Mouse (Mus musculus) kidney, adult 2 months (tissue): ENCODE results near the gene Ubap2l. TPM values are rescaled to one million over a fixed set of nuclear protein-coding genes. Genes with fewer than 3 reads are reported as not detected.

ENCODE experiments used
- DNase-seq: peaks from one replicate; pipeline ENCODE4 v3.0.0; 2021
- H3K27ac ChIP-seq: fragments of 200-500 bp; 2 replicates; pipeline ENCODE4 v1.5.1; 2012; ENCODE audit warnings: low read depth, low read length, control low read depth, inconsistent platforms; ENCODE audit not compliant: insufficient read depth
- H3K27me3 ChIP-seq: fragments of 200-500 bp; replicated peaks from 2 replicates; pipeline ENCODE4 v1.6.1; 2012; ENCODE audit warnings: mild to moderate bottlenecking, moderate library complexity, low read length, inconsistent platforms; ENCODE audit not compliant: control insufficient read depth, insufficient read depth
- H3K36me3 ChIP-seq: fragments of 200-500 bp; 2 replicates; pipeline ENCODE4 v1.6.1; 2012; ENCODE audit warnings: mild to moderate bottlenecking, moderate library complexity, low read length, inconsistent platforms; ENCODE audit not compliant: control insufficient read depth, insufficient read depth
- H3K4me1 ChIP-seq: fragments of 200-500 bp; 2 replicates; pipeline ENCODE4 v1.6.1; 2011; ENCODE audit warnings: low read length; ENCODE audit not compliant: control insufficient read depth, insufficient read depth
- H3K4me3 ChIP-seq: fragments of 200-500 bp; 2 replicates; pipeline ENCODE4 v1.5.1; 2011; ENCODE audit warnings: mild to moderate bottlenecking, low read depth, low read length, control low read depth; ENCODE audit not compliant: insufficient read depth
- CTCF ChIP-seq: fragments of 200-500 bp; conservative IDR thresholded peaks from 2 replicates; pipeline ENCODE4 v1.5.1; 2011; ENCODE audit warnings: low read depth, mild to moderate bottlenecking, control low read depth, low read length, moderate library complexity, mixed read lengths; ENCODE audit not compliant: insufficient read depth, insufficient read length
- POLR2A ChIP-seq: fragments of 200-500 bp; IDR thresholded peaks from one replicate; pipeline ENCODE4 v1.6.1; 2011; ENCODE audit warnings: low read depth, low read length, control low read depth
- WGBS: fragments of 180-500 bp; shearing (Covaris S2); methylation state at CpG from one replicate; pipeline ENCODE4 v1.1.7; 2018; 5-methylcytosine and 5-hydroxymethylcytosine counted together
- polyA plus RNA-seq: library from polyadenylated mRNA; depleted of rRNA; stranded (reverse); fragments of >200 nt; gene quantifications from 2 replicates; pipeline ENCODE4 v1.2.3, GENCODE M21; 2012

The Ubap2l gene
- polyA plus RNA-seq, 1 experiment: 108 TPM

DNA sequence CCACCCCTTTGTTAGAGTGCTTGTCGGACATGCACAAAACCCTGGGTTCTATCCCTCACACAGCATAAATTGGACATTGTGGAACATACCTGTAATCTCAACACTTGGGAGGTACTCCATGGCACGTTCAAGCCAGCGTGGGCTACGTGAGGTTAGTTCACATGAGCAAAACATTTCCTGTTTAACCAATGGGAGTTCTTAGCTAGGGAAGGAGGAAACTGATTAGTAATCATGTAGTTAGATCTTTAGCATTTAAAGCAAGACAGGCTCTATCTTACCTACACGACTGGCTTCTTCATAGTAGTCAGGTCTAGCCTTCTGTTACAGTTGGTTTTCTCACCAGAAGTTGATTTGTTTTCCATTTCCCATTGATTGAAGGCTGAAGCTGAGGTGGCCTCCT, 33.6 kb upstream of the Ubap2l start:
- Histone ChIP-seq H3K4me1 (peaks cover 38% of the 10 kb centered on the region), H3K4me3 (no peak overlapping the region), H3K27me3 (no peaks in the 10 kb centered on the region), H3K36me3 (peaks cover 7% of the 10 kb centered on the region), H3K27ac (peak overlapping the region; percentile 36; the same call in 1 of the 2 replicates)
- TF ChIP-seq CTCF (no peak), POLR2A (no peak)
- no peak for DNase-seq
- WGBS: 62% methylated on average over 5 of the region's 5 CpGs

DNA sequence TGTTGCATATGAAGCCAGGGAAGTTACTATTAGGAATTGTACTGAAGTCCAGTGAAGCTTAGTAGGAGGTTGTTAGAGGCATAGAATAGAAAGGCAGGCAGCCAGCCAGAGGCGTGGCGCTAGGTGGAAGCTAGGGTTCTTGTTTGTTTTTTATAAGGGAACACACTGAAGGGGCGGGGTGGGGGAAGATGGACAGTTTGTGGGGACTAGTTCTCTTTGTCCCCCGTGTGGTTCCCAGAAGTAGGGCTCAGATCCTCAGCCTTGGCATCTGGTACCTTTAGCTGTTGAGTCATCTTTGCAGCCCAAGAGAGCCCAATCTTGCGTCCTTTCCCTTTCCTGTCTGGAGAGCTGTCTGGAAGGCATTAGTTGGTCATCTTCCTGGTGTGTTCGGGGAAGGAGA, 32.9 kb upstream of the Ubap2l start:
- peaks cover 5% of the 10 kb centered on the region for H3K36me3 ChIP-seq
- peak; percentile 32 for DNase-seq
- no peaks in the 10 kb centered on the region for H3K27me3 ChIP-seq
- 60% methylated on average over 6 of the region's 6 CpGs for WGBS
- H3K4me1 ChIP-seq: peaks cover 39% of the 10 kb centered on the region
- TF ChIP-seq CTCF: no peak
- TF ChIP-seq POLR2A: no peak
- H3K27ac ChIP-seq: 0 out of 2 replicates have a peak overlapping the region, but pooled peaks have one; percentile 28
- H3K4me3 ChIP-seq: no peak overlapping the region

DNA sequence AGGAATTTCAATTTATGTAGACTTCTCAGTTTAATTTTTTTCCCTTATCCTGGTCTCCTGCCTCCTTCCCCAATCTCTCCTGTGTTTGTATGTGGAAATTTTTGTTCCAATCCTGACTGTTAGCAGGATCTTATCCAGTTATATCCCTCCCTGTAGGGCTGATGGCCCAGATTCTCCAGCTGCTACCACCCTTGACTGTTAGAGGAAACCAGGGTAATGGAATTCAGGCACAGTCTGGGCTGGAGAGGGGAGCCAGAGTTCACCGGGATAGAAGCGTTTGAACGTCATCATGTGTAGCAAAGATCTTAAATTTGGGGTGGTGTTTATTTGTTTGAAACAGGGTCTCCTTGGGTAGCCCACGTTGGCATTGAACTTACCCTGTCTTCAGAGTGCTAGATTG, 32.4 kb upstream of the Ubap2l start:
- DNase-seq: no peak
- Histone ChIP-seq H3K4me3 (no peak overlapping the region), H3K36me3 (peaks cover 3% of the 10 kb centered on the region), H3K27me3 (no peaks in the 10 kb centered on the region), H3K27ac (0 out of 2 replicates have a peak overlapping the region, but pooled peaks have one; percentile 28), H3K4me1 (peaks cover 39% of the 10 kb centered on the region)
- TF ChIP-seq CTCF (no peak), POLR2A (no peak)
- 31% methylated on average over 4 of the region's 4 CpGs for WGBS

DNA sequence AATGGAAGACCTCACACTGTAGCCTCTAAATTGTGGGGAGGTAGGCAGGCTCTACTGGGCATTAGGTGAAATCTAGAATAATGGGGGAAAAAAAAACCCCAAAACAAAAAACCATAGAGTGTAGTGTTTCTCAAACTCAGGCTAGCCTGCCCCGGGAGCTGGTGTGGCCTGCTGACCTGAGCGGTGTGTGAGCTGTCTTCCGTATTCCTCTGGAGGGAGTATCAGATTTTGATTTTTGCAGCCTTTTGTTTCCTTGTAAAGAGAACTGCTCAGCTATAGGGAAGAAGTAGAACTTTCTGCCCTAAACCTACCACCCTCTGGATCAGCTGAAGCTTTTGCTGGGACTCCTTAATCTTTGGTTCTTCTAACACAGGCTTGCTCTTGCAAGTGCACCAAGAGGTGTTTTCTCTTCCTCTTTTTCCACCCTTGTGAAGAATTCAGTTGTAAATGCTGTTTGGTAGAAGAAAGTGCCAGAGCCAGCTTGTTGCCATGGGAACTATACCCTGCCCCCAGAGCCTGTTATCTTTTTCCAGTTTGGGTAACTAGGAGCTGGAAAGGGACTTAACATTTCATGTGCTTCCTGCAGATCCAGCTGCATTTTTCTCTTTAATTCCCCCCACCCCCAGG, 31.4 kb upstream of the Ubap2l start:
- H3K4me3 ChIP-seq: no peak overlapping the region
- H3K27me3 ChIP-seq: no peaks in the 10 kb centered on the region
- no peak for DNase-seq
- peaks cover 41% of the 10 kb centered on the region for H3K4me1 ChIP-seq
- WGBS: 19% methylated on average over 3 of the region's 3 CpGs
- TF ChIP-seq POLR2A: no peak
- no peak for TF ChIP-seq CTCF
- peaks cover 2% of the 10 kb centered on the region for H3K36me3 ChIP-seq
- H3K27ac ChIP-seq: peak overlapping the region; percentile 13; the same call in 1 of the 2 replicates

DNA sequence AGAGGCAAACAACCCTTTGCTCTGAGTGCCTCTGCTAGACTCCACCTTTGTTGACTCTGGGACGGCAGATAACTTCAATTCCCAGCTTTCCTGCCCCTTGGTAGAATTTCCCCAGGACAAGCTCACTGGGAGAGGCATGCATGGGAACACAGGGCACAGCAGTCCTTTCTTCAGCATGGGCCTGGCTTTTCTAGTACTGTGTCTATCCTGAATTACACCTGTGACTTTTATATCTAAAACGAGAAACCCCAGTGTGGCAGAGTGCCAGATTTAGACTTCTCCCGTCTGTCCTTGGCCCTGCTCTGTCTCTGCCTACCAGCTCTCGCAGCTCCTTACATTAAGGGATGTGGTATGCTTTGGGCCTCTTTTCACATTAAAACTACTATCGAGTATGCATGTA, 30.6 kb upstream of the Ubap2l start:
- H3K27ac ChIP-seq: no peak overlapping the region; the same call in 1 of the 2 replicates
- peaks cover 2% of the 10 kb centered on the region for H3K36me3 ChIP-seq
- no peak for DNase-seq
- no peak overlapping the region for H3K4me3 ChIP-seq
- no peaks in the 10 kb centered on the region for H3K27me3 ChIP-seq
- TF ChIP-seq POLR2A (no peak), CTCF (no peak)
- WGBS: 23% methylated on average over 5 of the region's 5 CpGs
- peaks cover 42% of the 10 kb centered on the region for H3K4me1 ChIP-seq

DNA sequence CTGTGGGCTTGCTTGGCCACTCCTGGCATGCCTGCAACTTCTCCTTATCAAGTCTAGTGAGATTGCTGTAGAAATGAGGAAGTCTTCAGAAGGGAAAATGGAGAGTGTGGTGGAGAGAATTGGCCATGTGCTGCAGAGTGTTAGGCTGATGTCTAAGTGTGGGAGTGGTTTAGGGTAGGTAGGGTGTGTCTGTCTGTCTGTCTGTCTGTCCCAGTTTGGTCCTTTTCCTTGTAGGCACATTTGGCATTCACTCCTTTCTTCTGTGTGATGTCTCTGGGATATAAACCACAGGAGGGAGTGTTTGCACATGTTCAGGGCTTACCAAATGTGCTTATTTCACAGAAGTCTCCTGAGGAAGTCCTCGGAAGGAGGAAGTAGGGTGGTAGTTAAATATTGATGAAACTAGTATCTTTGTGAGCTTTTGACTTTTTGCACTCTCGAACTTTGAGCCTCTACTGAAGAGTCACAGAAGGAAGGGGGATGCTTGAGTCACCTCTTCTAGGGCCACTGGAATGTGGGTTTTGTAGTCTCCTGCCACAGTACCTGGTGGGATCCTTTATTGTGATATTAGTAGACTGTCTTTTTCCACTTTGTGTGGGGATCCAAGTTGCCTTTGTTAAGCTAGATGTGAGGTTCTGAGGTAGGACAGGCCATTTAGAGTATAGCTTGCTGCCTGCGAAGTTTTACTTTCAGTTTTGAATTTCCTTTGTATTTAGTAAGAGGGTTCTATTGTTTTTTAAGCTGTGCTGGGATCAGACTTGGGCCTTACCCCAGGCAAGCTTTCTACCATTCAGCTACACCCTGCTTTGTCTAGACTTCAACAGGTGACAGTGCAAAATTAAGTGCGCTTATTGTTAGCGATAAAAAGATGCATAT, 29.2 kb upstream of the Ubap2l start:
- no peaks in the 10 kb centered on the region for H3K36me3 ChIP-seq
- peak overlapping the region; percentile 31 for H3K4me3 ChIP-seq
- peak; percentile 85 for DNase-seq
- peak overlapping the region; percentile 80 for H3K27ac ChIP-seq
- peaks cover 45% of the 10 kb centered on the region for H3K4me1 ChIP-seq
- no peaks in the 10 kb centered on the region for H3K27me3 ChIP-seq
- WGBS: 25% methylated on average over 5 of the region's 5 CpGs
- TF ChIP-seq CTCF (no peak), POLR2A (no peak)

DNA sequence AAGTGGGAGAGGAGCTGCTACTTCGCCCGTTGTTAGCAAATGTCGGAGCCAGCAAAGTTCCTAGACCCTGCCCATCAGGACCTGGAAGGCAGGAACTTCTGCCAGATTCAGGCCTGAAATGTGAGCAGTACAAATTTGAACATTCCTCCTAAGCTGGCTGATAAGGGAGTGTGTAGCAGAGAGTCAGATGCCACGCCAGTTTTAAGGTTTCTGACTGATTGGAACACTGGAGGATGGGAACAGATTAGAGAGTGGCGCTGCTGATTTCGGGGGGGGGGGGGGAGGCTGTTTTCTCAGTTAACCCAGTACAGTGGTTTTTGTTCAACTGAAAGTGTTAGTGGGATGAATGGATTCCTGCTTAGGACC, 28.1 kb upstream of the Ubap2l start:
- peak overlapping the region; percentile 89 for H3K27ac ChIP-seq
- H3K4me1 ChIP-seq: peaks cover 45% of the 10 kb centered on the region
- under 1% methylated on average over 6 of the region's 6 CpGs for WGBS
- TF ChIP-seq POLR2A (no peak), CTCF (no peak)
- H3K4me3 ChIP-seq: peak overlapping the region; percentile 69
- H3K36me3 ChIP-seq: no peaks in the 10 kb centered on the region
- H3K27me3 ChIP-seq: no peaks in the 10 kb centered on the region
- no peak for DNase-seq
